Mouse (Mus musculus) gastrocnemius, postnatal 10 days (tissue): ENCODE data around the gene Gm11756. TPM values are rescaled to one million over a fixed set of nuclear protein-coding genes. Genes with fewer than 3 reads are reported as not detected.
"Not testable (repeated sequence)": the region's sequence is repeated elsewhere in the genome, so short reads cannot be mapped to it uniquely, and the experiment has no call there.

Experiments
- DNase-seq: peaks from one replicate; pipeline ENCODE4 v3.0.0; 2021; ENCODE audit warnings: mixed read lengths
- long read RNA-seq, 2 experiments: library from polyadenylated mRNA; stranded (forward); transcript quantifications; one replicate each; pipeline ENCODE4 v2.0.0; 2021
- total RNA-seq, 2 experiments: library from RNA; stranded (reverse); gene quantifications; 2 replicates each; pipeline ENCODE4 v1.2.3; 2021

The Gm11756 gene
- total RNA-seq = not detected
- long read RNA-seq, experiment 1, partial matches to known transcripts = 0 of 1 reads
- long read RNA-seq, experiment 1, other reads (novel, unspliced or antisense) = 1 of 1 reads
- long read RNA-seq, experiment 2 = 0 reads

DNA sequence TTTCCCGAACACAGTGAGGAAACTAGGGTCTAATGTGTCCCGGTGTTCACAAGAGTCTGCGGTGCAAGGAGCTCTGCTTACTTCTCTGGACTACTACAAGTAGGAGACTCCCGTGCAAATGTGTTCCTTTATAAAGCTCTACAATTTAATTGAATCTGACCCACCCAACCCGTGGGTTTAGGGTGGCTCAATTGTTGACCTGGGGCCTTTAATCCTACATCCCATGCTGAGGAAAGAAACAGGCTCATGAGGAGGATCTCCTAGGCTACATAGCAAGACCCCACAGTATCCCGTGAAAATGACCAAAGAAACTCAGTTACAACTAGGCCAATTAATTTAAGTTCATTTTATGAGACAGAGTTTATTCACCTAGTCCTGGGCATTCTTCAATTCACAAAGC, at the start of gene Gm11756:
Gene Gm11756 (minus strand): TSS at position 101 of the 400 bp plus-strand sequence.
- DNase-seq = not testable (repeated sequence)

DNA sequence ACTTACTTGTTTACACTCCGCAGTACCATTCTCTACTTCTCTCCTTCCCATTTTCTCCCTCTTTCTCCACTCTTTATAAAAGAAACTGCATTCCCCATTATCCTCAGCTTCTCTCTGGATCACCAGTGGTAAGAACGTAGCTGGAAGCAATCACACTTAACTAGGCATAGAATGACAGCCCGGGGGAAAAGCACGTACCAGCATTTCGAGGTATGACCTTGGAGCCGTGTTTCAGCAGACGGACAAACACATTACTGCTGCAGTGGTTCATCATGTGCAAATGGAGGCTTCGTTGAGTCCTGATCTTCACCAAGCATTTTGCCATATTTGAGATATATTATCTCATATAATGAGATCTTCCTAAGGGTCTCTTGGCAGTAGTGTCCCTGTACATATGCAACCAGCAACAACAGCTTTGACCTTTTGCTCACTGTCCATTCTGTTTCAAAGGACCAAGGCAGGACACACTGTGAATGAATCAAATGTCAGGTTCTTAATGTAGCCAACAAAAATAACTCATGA, 29.9 kb upstream of the Gm11756 start, which contains the start of gene 2310002L09Rik:
Gene 2310002L09Rik (minus strand): TSS at position 472 of the 522 bp plus-strand sequence.
- DNase-seq = no peak

DNA sequence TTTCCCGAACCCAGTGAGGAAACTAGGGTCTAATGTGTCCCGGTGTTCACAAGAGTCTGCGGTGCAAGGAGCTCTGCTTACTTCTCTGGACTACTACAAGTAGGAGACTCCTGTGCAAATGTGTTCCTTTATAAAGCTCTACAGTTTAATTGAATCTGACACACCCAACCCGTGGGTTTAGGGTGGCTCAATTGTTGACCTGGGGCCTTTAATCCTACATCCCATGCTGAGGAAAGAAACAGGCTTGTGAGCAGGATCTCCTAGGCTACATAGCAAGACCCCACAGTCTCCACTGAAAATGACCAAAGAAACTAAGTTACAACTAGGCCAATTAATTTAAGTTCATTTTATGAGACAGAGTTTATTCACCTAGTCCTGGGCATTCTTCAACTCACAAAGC, 14.7 kb downstream of the Gm11756 start, which contains the start of gene Gm13871:
Gene Gm13871 (minus strand): TSS at position 101 of the 400 bp plus-strand sequence.
- DNase-seq = not testable (repeated sequence)

DNA sequence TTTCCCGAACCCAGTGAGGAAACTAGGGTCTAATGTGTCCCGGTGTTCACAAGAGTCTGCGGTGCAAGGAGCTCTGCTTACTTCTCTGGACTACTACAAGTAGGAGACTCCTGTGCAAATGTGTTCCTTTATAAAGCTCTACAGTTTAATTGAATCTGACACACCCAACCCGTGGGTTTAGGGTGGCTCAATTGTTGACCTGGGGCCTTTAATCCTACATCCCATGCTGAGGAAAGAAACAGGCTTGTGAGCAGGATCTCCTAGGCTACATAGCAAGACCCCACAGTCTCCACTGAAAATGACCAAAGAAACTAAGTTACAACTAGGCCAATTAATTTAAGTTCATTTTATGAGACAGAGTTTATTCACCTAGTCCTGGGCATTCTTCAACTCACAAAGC, 29.5 kb downstream of the Gm11756 start, which contains the start of gene Gm11757:
Gene Gm11757 (minus strand): TSS at position 101 of the 400 bp plus-strand sequence.
- not testable (repeated sequence) for DNase-seq

DNA sequence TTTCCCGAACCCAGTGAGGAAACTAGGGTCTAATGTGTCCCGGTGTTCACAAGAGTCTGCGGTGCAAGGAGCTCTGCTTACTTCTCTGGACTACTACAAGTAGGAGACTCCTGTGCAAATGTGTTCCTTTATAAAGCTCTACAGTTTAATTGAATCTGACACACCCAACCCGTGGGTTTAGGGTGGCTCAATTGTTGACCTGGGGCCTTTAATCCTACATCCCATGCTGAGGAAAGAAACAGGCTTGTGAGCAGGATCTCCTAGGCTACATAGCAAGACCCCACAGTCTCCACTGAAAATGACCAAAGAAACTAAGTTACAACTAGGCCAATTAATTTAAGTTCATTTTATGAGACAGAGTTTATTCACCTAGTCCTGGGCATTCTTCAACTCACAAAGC, 44.4 kb downstream of the Gm11756 start, which contains the start of gene Gm11758:
Gene Gm11758 (minus strand): TSS at position 101 of the 400 bp plus-strand sequence.
- not testable (repeated sequence) for DNase-seq

Other genes starting within 250 kb of the Gm11756 start
- gene Gm428, start 237.2 kb downstream of the Gm11756 start, total RNA-seq = not detected
- under 1 TPM in 1 of 2 experiments, not detected in 1; 0.07 TPM for gene Rasef, start 129.8 kb downstream of the Gm11756 start, total RNA-seq
- not detected for gene Gm11758, start 44.5 kb downstream of the Gm11756 start, total RNA-seq
- not detected for gene Gm11757, start 29.6 kb downstream of the Gm11756 start, total RNA-seq
- gene Gm13871, start 14.8 kb downstream of the Gm11756 start, total RNA-seq = not detected
- gene 2310002L09Rik, start 30.1 kb upstream of the Gm11756 start, total RNA-seq = 10 to 100 TPM; 22.8 to 25.3 TPM
- gene Frmd3, start 92.7 kb upstream of the Gm11756 start, total RNA-seq = 1 to 10 TPM; 2.4 to 2.9 TPM